Mouse (Mus musculus) adrenal gland, adult 2 months (tissue): ENCODE results near the gene Slc26a9. TPM values are rescaled to one million over a fixed set of nuclear protein-coding genes. Genes with fewer than 3 reads are reported as not detected.

Source experiments
- DNase-seq: peaks from one replicate; pipeline ENCODE4 v3.0.0; 2021
- polyA plus RNA-seq: library from polyadenylated mRNA; depleted of rRNA; stranded (reverse); fragments of >200 nt; gene quantifications from 2 replicates; pipeline ENCODE4 v1.2.3, GENCODE M21; 2012
- total RNA-seq, 2 experiments: library from RNA; stranded (reverse); gene quantifications; 2 replicates each; pipeline ENCODE4 v1.2.3; 2021

Slc26a9 gene
- total and polyA plus RNA-seq, 3 experiments: 0.12 to 0.18 TPM; not detected in 1

DNA sequence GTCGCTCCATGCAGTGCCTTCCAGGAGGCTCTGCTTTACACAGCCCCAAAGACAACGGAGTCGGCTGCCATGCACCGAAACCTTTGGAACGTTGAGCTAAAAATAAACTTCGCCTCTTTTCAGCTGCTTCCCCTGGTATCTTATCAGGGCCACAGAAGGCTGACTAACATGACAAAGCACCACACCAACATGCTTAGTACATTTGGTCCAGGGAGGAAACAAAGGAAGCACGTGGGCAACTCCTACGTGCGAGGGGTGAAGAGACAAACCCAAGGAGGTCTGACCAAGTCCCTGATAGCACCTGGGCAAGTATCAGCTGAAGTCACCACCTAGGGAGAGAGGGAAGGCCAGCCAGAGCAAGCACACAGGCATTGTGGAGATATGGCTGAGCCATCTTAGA, 7.3 kb upstream of the Slc26a9 start:
- no peak for DNase-seq

DNA sequence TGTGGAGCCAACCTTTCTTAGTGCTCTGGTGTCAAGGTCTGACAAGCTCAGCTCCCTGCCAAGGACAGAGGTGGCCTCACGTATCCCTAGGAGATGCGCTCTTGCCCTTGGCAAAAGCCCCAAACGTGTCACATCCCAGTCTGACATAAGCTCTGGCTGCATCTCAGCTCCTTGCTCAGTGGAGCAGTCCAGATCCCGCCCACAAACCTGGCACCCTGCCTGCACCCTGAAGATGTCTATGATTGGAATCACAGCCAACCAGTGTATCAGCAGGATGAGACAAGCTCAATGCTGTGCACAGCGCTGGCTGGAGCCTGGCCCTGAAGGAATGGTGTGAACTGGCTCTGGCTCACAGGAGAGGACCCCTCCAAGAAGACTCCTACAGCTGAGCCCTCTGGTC, 6.6 kb upstream of the Slc26a9 start:
- peak; percentile 97 for DNase-seq

DNA sequence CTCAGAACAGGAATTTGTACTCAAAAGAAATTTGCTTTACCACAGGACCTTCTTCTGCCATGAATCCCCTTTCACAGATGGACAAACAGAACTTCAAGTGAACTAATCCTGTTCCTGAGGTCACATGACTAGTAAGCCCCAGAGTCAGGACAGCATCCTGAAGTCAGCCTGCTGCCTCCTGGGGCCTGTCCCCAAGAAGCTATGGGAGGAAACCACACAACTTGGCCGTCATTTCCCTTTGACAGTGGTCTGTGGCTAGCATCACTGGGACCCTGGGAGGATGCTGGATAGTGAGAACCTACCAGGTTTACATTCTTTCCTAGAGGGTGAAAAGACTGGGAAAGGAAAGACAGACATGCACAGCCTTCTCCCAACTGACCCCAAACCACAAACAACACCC, 5.1 kb upstream of the Slc26a9 start:
- DNase-seq: no peak

DNA sequence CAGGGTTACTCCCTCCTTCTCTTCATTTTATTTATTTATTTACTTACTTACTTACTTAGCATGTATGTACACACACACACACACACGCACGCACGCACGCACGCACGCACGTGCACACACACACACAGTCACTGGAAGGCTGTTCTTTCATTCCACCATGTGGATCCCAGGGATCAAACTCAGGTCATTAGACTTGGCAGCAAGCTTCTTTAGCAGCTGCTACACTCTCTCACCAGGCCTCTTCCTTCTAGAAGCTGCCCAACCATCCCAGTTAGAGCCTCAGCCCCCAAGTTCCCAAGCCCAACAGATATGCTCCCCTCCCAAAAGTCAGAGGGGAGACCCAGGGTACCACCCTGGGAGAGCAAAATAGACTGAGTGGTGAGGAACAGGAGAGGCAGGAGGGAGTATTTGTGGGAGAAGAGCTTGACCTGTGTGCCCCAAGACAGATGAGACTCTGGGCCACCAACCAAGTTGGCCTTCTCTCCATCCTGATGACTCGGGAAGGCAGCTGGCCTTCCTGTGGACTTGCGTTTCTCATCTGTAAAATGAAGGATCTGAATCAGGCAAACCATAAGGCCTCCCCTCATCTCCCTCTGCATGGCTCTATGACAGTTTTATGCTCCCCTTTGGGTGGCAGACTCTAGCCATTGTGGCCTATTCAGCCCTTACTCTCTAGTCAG, 4.2 kb upstream of the Slc26a9 start:
- no peak for DNase-seq

DNA sequence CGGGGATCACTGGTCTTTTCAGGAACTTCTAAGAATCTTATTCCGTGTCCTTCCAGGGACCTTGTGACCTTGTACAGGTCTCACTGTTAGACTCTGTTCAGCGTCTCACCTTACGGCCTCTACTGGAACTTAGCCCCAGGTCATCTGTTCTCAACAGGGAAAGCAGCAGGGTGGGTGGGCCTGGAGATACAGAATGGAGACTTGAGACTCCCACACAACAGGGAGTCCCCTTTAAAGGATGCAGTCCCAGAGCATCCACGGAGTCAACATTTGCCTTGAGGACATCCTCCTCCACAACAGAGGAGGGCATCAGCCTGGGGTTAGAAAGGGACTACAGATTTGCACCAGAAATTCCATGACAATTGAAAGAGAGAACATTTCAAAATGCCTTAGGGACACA, 1.6 kb downstream of the Slc26a9 start:
- DNase-seq: no peak

DNA sequence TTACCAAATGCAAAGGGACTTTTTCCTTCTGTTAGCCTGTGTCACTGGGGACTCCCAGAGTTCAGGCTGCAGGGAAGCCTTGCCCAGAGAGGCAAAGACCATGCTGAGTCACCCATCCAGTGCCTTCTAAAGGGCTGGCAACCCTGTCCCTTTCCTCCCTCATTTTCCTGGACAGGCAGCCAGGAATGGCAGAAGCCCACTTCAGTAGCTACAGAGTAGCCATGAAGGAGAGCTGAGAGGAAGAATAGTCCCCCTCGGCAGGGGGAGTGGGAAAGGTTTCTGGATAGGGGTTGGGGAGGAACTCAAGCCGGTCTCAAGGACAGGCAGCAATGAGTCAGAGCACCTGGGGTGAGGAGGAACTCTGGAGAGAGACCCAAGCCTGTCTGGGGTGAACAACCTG, 3.9 kb downstream of the Slc26a9 start:
- peak; percentile 66 for DNase-seq

DNA sequence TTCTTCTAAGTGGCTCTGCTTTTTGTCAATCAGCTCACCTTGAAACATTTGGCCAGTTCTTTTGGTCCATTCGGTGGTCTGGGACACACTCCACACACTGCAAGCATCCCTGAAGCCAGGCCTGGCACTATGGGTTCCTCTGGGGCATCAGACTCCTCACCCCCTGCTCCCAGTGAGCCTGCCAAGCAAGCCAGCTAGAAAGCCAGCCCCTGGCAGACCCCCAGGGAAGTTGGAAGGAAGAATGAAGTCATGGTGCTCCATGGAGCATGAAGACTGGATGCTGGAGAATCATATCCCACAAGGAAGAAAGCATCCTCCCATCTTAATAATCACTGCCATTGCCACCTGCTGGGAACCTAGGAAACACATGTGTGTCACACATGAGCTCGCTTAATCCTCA, 4.8 kb downstream of the Slc26a9 start:
- no peak for DNase-seq

DNA sequence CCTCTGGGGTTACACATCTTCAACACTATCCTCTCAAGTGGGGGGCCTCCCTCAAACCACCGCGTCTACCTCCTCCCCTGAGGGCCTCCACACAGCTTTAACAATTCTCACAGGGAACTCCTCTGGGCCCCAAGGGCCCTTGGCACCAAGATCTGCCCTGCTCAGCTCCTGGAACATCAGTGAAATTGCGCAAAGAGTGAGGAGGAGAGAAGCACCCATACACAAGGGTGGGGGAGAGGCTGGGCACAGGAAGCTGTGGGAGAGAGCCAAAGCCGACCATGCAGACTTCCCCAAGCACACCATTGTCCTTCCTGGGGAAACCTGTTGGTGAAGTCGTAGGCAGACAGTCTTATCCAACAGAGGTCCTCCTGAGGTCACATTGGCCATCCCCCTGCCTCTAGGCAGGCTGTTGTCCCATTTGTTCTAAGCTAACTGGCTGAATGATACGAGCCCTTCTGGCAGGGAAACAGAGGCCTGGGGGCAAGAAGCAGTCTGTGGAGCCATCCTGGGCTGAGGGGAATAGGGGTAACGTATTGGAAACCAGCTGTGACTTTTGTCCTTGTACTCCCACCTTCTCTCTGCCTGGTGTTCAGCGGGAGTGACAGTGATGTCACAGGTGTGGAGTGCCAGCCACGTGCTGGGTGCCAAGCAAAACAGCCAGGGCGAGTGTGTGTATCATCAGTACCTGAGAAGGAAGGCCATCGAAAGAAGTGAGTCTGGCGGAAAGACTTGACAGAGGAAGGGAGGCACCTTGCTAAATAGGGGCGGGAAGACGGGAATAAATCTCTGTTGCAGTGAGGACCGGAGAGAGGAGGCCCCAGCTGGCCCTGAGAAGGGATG, 6.1 kb downstream of the Slc26a9 start:
- DNase-seq: no peak

DNA sequence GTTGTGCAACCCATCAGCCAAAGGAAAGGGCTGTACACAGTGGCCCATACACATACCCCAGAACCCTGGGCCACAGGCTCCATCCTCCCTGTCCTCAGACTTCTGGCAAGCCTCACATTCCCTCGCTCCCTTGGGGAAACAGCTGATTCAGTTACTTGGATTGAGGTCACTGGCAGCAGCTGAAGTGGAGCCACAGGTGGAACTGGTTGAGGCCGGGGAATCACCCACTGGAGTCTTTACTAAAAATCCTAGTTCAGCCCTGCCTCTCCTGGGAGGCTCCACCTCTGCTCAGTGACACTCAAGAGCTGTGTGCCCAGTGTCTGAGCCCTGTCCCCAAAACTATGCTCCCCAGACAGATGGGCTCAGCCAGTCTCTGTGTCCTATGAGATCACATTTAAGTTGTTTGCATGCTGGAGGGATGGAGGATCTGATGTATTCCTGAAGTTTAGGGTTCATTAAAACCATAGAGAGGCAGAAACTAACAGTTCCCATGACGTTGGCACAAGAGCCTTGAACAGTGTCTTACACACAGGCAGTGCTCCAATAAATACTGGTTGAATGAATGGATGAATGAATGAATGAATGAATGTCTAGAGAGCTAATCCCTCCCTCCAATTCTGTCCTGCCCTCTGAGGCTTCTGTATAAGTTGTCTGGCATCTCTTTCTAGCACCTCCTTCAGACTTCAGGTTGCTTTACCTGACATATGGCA, 7.5 kb downstream of the Slc26a9 start:
- no peak for DNase-seq

DNA sequence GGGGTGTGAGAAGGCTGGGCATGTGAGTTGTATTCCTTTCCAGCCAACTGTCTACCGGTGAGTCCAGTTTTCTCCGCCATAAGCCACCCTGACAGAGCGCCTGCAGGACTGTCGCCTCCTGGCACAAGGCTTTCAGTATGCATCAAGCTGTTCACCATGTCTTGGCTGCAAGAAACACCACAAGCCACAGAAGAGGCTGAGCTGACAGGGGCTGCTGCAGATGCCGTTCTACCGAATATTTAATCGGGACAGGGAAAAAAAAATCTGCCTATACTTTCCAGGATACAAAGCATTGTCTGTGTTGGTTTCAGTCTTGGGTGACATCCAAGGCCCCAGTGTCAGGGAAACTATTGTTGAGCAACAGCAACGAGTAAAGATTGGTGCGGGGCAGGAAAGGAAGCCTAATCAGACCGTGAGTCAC, 8.1 kb downstream of the Slc26a9 start:
- peak; percentile 80 for DNase-seq

DNA sequence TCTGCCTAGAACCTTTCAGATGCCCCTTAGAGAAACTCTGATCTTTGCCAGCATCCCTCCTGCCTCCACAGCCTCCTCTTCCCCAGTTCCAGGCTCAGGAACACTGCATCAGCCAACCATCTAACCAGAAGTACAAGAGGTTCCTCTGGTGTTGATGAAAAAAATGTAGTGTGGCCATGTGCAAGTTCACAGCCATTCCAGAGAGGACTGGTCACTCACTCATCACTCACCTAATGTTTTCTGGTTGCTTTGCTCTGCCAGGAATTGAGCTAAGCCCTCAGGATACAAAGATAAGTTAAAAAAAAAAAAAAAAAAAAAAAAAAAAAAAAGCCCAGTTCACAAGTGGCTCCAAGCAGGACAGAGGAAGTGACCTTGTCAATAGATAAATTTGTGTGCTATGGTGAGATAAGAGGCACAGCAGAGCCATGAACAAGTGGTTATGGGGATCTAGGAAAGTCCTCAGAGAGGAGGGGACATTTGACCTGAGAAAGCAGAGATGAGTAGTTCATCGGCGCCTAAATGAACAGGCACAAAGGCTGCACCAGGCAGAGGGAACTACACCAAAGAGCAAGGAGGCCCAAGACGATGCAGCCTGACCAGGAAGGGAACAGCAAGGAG, 10.5 kb downstream of the Slc26a9 start:
- DNase-seq: no peak

DNA sequence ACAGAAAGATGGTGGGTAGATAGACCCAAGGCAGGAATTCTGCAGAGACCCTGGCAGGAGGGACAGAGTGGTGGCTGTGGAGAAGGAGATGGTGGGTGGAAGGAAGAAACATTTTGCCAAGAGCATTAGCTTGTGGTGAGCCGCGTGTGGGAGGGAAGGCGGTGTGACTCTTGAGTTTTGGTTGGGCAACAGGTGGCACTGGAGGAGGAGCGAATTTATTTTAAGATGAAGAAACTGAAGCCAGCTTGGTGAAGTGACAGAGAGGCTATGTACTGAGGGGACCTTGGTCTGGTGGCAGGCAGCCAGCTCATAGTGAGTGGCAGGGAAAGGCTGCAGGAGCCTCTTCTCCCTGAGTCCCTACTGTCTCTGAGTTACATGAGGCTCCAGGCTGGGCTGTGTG, 11.1 kb downstream of the Slc26a9 start:
- peak; percentile 89 for DNase-seq

DNA sequence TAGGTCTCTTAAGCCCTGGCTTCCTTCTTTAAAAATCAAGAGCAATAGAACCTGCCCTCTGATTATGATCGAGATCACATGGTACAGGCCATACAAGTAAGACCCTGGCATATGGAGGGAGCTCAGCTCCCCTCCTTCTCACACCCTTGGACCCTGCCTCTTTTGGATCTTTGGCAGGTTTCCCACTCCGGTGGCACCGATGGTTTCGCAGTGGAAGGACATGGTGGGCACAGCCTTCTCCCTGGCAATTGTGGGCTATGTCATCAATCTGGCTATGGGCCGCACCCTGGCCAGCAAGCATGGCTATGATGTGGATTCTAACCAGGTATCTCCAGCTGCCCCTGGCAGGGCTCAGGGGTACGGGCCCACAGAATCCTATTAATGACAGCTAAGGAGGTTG, 13.4 kb downstream of the Slc26a9 start:
- no peak for DNase-seq

DNA sequence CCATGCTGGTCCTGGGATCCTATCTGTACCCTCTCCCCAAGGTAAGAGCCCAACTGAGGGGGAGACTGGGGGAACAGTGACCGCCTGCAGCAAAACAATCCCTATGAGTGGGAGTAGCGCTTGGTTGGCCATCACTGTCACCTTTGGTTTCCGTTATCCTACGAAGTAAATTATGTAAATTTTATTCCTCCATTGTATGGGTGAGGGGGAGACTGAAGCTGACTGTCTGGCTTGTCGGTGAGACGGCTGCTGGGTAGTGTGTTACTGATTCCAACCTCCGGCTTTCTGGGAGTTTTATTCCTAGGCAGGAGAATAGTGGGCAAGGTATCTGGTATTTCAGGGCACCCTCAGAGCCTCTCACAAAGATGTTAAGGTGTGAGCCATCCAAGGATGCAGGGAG, 15.0 kb downstream of the Slc26a9 start:
- no peak for DNase-seq

DNA sequence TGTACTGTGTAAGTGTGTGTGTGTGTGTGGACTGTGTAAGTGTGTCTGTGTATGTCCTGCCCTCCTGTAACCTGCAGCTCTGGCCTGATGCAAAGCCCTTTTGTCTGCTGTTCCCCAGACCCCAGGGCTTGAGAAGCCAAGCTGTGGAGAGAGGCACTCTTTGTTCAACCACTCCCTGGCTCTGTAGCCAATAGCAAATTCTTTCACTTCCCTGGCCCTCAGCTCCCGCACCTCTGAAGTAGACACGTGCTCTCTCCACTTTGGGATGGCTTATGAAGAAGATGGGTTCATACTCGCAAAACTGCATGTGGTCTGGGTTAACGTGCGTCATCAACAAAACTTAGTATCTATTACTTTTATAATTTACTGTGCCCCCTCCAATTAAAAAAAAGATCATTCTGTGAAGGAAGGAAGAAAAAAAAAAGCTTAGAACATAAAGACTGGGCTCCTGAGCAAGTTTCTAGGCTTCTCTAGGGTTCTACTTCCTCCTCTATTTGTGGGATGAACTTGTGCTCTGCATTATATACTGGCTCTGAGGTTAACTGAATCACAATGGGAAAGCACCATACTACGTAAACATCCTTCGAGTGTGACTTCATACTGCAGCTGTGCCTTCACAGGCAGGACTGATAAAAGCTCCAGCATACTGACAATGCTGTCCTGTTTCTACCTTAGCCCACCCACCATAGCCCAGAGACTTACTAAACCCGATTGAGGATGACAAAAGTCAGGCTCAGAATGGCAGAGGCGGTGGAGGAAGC, 16.0 kb downstream of the Slc26a9 start:
- DNase-seq: no peak

DNA sequence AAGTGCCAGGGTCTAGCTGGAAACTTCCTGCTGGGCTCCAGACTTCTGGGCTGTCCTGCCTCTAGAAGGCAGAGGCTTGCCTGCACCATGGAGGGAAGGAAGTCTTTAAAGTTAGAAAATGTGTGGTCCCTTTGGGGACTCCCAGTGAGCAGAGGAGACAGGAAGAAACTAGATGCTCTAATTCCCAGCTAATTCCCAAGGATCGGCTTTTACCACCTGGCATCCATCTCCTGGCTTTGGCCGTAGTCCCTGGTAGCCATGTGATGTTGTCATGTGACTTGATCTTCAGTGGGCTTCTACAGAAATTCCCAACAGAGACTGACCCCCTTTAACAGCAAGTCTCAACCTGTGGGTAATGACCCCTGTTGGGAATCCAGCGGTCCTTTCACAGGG, 16.6 kb downstream of the Slc26a9 start:
- DNase-seq: no peak

DNA sequence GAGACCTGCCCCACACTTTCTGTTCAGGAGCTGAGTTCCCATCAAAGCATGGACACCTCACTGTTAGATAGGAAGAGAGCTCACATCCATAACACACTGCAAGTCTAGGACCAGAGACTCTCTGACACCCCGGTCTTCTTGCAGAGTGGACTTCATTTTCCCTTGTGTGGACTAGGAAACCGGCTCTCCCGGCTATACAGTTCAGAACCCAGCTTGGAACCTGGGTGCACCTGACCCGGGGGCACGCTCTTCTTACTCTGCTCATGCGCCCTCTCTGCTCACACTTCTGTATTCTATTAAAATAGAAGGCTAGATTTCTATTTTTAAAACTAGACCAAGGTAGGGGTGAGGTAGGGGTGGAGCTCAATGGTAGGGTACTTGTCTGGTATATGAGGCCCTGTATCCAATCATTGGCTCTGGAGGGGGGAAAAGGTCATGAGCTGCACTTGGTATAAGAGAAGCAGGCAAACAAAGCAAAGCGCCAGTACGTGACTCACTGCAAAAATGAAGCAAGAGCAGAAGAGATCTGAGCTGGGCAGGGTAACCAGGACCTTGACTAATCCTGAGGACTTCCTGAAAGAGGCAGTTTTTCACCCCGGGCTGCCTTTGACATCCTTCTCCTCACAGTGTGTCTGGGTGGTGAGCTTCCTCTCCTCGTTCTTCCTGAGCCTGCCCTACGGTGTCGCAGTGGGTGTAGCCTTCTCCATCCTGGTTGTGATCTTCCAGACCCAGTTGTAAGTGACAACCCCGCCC, 17.4 kb downstream of the Slc26a9 start:
- peak; percentile 71 for DNase-seq

DNA sequence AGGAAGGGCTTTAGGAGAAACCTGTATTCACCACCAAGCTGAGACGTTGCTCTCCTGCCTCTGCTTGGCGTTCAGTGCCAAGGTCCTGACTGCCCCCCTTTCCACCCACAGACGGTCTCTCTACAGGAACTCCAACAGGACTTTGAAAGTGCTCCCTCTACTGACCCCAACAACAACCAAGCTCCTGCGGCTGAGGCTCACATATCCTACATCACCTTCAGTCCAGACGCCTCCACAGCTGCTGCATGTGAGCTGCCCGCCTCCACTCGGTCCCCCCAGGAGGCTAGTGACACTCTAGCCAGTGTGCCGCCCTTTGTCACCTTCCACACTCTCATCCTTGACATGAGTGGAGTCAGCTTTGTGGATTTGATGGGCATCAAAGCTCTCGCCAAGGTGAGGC, 19.9 kb downstream of the Slc26a9 start:
- no peak for DNase-seq

DNA sequence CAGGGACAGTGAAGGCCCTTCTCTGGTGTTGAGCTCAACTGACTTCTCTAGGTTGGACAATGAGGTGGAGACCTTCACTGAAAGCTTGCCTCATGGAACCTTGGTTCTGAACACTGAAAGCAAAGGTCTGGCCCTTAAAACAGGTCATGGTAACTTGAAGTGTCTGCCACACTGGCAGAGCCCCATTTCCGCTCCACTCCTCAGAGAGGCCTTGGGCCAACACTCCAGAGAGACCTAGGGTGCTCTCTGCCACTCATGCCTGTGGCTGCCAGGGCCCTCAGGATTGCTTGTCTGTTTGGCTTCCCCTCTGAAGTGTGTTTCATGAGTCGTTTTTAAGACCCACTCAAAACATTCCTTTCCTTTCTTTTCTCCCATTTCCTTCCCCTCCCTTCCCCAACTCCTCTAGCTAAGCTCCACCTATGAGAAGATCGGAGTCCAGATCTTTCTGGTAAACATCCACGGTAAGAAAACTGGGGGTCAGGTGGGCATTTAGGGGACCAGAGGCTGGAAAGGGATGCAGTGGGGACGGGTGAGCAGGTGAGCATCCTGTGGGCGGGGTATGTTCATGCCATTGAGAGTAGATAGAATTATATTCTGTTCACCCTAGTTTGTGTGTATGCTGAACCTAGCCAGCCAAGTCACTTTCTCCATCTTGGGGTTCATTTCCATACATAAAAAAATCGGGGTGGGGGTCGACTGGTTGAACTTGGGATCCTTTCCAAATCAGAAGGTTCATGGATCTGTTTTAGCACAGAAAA, 20.9 kb downstream of the Slc26a9 start:
- DNase-seq: peak; percentile 39

DNA sequence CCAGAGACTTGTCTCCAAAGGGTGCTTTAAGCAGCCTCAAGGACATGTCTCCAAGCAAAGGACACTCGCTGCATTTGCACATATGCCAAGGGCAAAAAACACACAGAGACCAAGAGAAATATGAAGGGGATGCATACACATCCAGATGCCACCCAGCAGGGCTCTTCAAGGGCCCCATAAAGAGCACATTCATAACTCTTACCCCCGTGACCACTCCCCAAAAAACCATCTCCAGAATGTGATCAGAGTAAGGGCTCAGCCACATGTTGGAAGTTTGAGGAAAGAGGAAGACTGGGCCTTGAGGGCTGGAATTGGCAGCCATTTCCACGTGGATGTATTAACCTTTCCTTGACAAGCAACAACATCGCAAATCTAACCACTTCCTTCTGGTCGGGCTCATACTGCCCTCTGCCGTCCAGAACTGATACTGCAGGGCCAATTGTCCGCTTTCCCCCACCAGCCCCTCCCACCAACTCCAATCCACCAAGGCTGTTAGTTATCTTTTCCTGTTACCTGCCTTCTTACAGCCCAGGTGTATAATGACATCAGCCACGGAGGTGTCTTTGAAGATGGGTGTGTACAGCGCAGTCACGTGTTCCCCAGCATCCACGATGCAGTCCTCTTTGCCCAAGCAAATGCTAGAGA, 21.7 kb downstream of the Slc26a9 start:
- DNase-seq: peak; percentile 83
